Mouse (Mus musculus) forebrain, postnatal 0 days (tissue): Measurements from ENCODE around the gene Kctd12. TPM values are rescaled to one million over a fixed set of nuclear protein-coding genes. Genes with fewer than 3 reads are reported as not detected.

Experiments
- ATAC-seq: fragments of 200-750 bp; cut with Nextera tagmentation; 2 replicates; pipeline ENCODE4 v1.8.0; 2017; ENCODE audit warnings: mild to moderate bottlenecking, moderate library complexity
- DNase-seq: peaks from one replicate; pipeline ENCODE4 v3.0.0-alpha.2; 2015
- H3K27ac ChIP-seq: fragments of 300-500 bp; sonication (generic); 2 replicates; pipeline ENCODE4 v1.5.1; 2014; ENCODE audit warnings: low read depth, mild to moderate bottlenecking, antibody characterized with exemption, low read length, moderate library complexity, mixed read lengths
- H3K27me3 ChIP-seq: fragments of 300-500 bp; sonication (generic); 2 replicates; pipeline ENCODE4 v1.6.1; 2014; ENCODE audit warnings: mild to moderate bottlenecking, low read length, mixed read lengths; ENCODE audit not compliant: insufficient read depth
- H3K36me3 ChIP-seq: fragments of 300-500 bp; sonication (generic); 2 replicates; pipeline ENCODE4 v1.6.1; 2014; ENCODE audit warnings: mild to moderate bottlenecking, moderate library complexity; ENCODE audit not compliant: insufficient read depth
- H3K4me1 ChIP-seq: fragments of 300-500 bp; sonication (generic); 2 replicates; pipeline ENCODE4 v1.6.1; 2014; ENCODE audit warnings: antibody characterized with exemption; ENCODE audit not compliant: insufficient read depth
- H3K4me2 ChIP-seq: fragments of 300-500 bp; sonication (generic); 2 replicates; pipeline ENCODE4 v1.6.1; 2014; ENCODE audit warnings: low read depth, mild to moderate bottlenecking, moderate library complexity
- H3K4me3 ChIP-seq: fragments of 300-500 bp; sonication (generic); 2 replicates; pipeline ENCODE4 v1.5.1; 2014; ENCODE audit warnings: low read depth, low read length, mixed read lengths
- H3K9ac ChIP-seq: fragments of 300-500 bp; sonication (generic); 2 replicates; pipeline ENCODE4 v1.6.1; 2014; ENCODE audit warnings: mild to moderate bottlenecking
- H3K9me3 ChIP-seq: fragments of 300-500 bp; sonication (generic); 2 replicates; pipeline ENCODE4 v1.6.1; 2016; ENCODE audit warnings: low read length
- CTCF ChIP-seq: sonication (generic); IDR thresholded peaks from 2 replicates; pipeline ENCODE4 v1.5.1; 2016; ENCODE audit warnings: antibody characterized with exemption, control low read depth, low read depth
- WGBS: fragments of 180-500 bp; shearing (Covaris S2); extraction: QIAGEN DNeasy Blood & Tissue Kit; methylation state at CpG from one replicate; pipeline ENCODE4 v1.1.7; 2014; 5-methylcytosine and 5-hydroxymethylcytosine counted together
- microRNA-seq, 2 experiments: library from miRNA; unstranded; fragments of <30 nt; microRNA quantifications; one replicate each; pipeline ENCODE4; 2016
- polyA plus RNA-seq: library from polyadenylated mRNA; unstranded; fragments of >200 nt; fragmentation: Nextera tagmentation; extraction: Ambion mirVana; gene quantifications from 2 replicates; pipeline ENCODE4 v1.2.1, GENCODE M21; 2015
- total RNA-seq: library from RNA; depleted of rRNA; stranded (reverse); fragments of >200 nt; gene quantifications from 2 replicates; pipeline ENCODE4 v1.2.3, GENCODE M21; 2014; rRNA removed

Kctd12 gene
- total and polyA plus RNA-seq, 2 experiments from 2014 or later, result 12.4 to 101 TPM

DNA sequence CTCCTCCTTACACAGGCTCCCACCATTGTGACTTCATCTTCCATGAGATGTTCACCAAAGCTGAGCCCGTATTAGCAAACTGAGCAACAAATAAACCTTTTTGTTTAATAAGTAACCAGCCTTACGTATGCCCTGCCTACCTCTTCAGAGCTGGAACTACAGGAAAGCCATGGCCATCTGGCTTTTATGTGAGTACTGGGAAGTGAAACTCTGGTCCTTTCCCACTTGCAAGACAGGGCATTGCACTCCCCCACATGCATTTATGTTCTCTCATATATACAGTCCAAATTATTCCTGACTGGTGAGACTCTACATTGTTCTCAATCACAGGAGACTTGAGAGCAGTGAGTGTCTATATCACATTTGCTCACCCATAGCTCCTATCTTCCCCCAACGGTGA lies 52.9 kb downstream of the Kctd12 start:
- no peak overlapping the region for H3K9ac ChIP-seq
- no peaks in the 10 kb centered on the region for H3K27me3 ChIP-seq
- H3K4me1 ChIP-seq, result no peaks in the 10 kb centered on the region
- H3K4me2 ChIP-seq, result no peak overlapping the region
- no peak overlapping the region for H3K4me3 ChIP-seq
- H3K27ac ChIP-seq, result no peak overlapping the region
- no peaks in the 10 kb centered on the region for H3K9me3 ChIP-seq
- no peak for TF ChIP-seq CTCF
- ATAC-seq, result no peak
- DNase-seq, result no peak
- WGBS, result 87% methylated on average over 3 of the region's 3 CpGs
- no peaks in the 10 kb centered on the region for H3K36me3 ChIP-seq

DNA sequence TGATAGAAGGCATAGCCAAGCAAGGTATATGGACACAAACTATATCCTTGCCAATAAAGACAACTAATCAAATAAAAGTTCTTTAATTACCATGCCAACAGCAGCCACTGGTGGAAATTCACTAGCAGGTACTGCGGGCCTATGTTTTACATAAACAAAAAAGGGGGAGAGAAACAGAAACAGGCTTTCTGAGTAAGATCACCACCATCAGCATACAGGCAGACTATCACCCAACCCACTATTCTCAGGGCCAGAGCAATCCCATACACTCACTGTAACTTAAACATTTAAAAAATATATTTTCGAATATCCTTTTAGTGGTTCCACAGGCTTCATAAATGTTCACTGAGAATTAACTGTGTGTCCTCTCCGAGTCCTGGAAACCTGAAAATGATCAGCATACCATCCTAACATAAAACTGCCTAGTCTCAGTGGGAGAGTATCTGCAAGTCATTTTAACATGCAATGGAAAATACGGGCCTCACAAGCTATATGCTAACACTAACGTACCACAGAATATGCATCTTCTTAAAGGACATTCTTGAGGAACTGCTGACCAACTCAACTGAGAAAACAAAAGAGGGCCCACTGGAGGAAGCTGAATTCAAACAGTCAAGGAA lies 54.5 kb downstream of the Kctd12 start:
- H3K4me2 ChIP-seq, result no peak overlapping the region
- TF ChIP-seq CTCF, result no peak
- no peaks in the 10 kb centered on the region for H3K27me3 ChIP-seq
- no peak overlapping the region for H3K27ac ChIP-seq
- H3K36me3 ChIP-seq, result no peaks in the 10 kb centered on the region
- no peak for ATAC-seq
- H3K4me1 ChIP-seq, result no peaks in the 10 kb centered on the region
- DNase-seq, result no peak
- H3K9me3 ChIP-seq, result no peaks in the 10 kb centered on the region
- 90% methylated on average over 5 of the region's 5 CpGs for WGBS
- no peak overlapping the region for H3K9ac ChIP-seq
- H3K4me3 ChIP-seq, result no peak overlapping the region

Small RNAs within 50 kb of the gene (microRNA-seq; reads per million reads assigned to microRNA genes)
- 0 to 0.12 reads per million in 2 experiments for gene Mir5130

Other genes starting within 250 kb of the Kctd12 start
- gene Acod1, start 64.3 kb upstream of the Kctd12 start, total RNA-seq, result 0.08 TPM in 1 of 2 replicates, not detected in the other
- not detected in 2 replicates for gene Acod1, start 64.3 kb upstream of the Kctd12 start, polyA plus RNA-seq
- gene Cln5, start 87.6 kb upstream of the Kctd12 start, total RNA-seq, result 7.6 and 8.8 TPM in 2 replicates
- gene Cln5, start 87.6 kb upstream of the Kctd12 start, polyA plus RNA-seq, result 7.2 and 9.7 TPM in 2 replicates
- gene Fbxl3, start 116.9 kb upstream of the Kctd12 start, total RNA-seq, result 63.9 and 77.4 TPM in 2 replicates
- 18.0 and 22.7 TPM in 2 replicates for gene Fbxl3, start 116.9 kb upstream of the Kctd12 start, polyA plus RNA-seq